Mouse (Mus musculus): ENCODE results near the gene Sh2d6. TPM values are rescaled to one million over a fixed set of nuclear protein-coding genes. Genes with fewer than 3 reads are reported as not detected.

Gene Sh2d6
- polyA plus RNA-seq, 1 experiment from 2014 or later: not detected

- H3K27ac ChIP-seq: no peak overlapping the region
- 77% methylated on average over 4 of the region's 4 CpGs for WGBS
- ATAC-seq (replicated peaks; ENCODE audit: low FRiP score, low read depth): no peak
Measured at GRCm38 (mm10) chr6:72532580-72532979, 11.1 kb upstream of the Sh2d6 start.

GRCm38 (mm10) chr6:72528410-72529151 lies 7.1 kb upstream of the Sh2d6 start:
- ATAC-seq (replicated peaks; ENCODE audit: low FRiP score, low read depth): 0 out of 2 replicates have a peak, but pooled peaks have one; percentile 36
- Histone ChIP-seq H3K36me3 (ENCODE audit: insufficient read depth, low read length) (no peaks in the 10 kb centered on the region), H3K4me1 (replicated peaks; ENCODE audit: insufficient read depth, low read length) (no peaks in the 10 kb centered on the region), H3K4me3 (replicated peaks; ENCODE audit: low read depth, low read length) (no peak overlapping the region), H3K27ac (no peak overlapping the region), H3K4me2 (ENCODE audit: low read length) (no peak overlapping the region), H3K9ac (ENCODE audit: low read depth, low read length) (no peak overlapping the region), H3K27me3 (ENCODE audit: insufficient read depth, low read length) (no peaks in the 10 kb centered on the region), H3K9me3 (replicated peaks; ENCODE audit: low read length) (no peaks in the 10 kb centered on the region)
- TF ChIP-seq CTCF (IDR thresholded peaks at IDR 0.05; ENCODE audit: low read depth): no peak
- no peak for DNase-seq (ENCODE audit: low spot score)
- WGBS: 77% methylated on average over 10 of the region's 10 CpGs

More at GRCm38 (mm10) chr6:72532580-72532979, 11.1 kb upstream of the Sh2d6 start:
- Histone ChIP-seq H3K9me3 (replicated peaks; ENCODE audit: low read length) (no peaks in the 10 kb centered on the region), H3K9ac (ENCODE audit: low read depth, low read length) (no peak overlapping the region), H3K4me1 (replicated peaks; ENCODE audit: insufficient read depth, low read length) (no peaks in the 10 kb centered on the region; the same call in 1 of the 2 replicates), H3K36me3 (ENCODE audit: insufficient read depth, low read length) (no peaks in the 10 kb centered on the region), H3K27me3 (ENCODE audit: insufficient read depth, low read length) (no peaks in the 10 kb centered on the region), H3K4me3 (replicated peaks; ENCODE audit: low read depth, low read length) (no peak overlapping the region), H3K4me2 (ENCODE audit: low read length) (no peak overlapping the region)
- DNase-seq (ENCODE audit: low spot score): no peak
- no peak for TF ChIP-seq CTCF (IDR thresholded peaks at IDR 0.05; ENCODE audit: low read depth)

- H3K9me3 ChIP-seq (replicated peaks; ENCODE audit: low read length): no peaks in the 10 kb centered on the region
- ATAC-seq (replicated peaks; ENCODE audit: low FRiP score, low read depth) (no peak), DNase-seq (ENCODE audit: low spot score) (no peak)
- no peak for TF ChIP-seq CTCF (IDR thresholded peaks at IDR 0.05; ENCODE audit: low read depth)
- H3K4me3 ChIP-seq (replicated peaks; ENCODE audit: low read depth, low read length): no peak overlapping the region
- H3K9ac ChIP-seq (ENCODE audit: low read depth, low read length): no peak overlapping the region
- H3K36me3 ChIP-seq (ENCODE audit: insufficient read depth, low read length): no peaks in the 10 kb centered on the region
- 90% methylated on average over 4 of the region's 4 CpGs for WGBS
- no peak overlapping the region for H3K4me2 ChIP-seq (ENCODE audit: low read length)
- no peaks in the 10 kb centered on the region for H3K27me3 ChIP-seq (ENCODE audit: insufficient read depth, low read length)
- H3K27ac ChIP-seq: no peak overlapping the region
- H3K4me1 ChIP-seq (replicated peaks; ENCODE audit: insufficient read depth, low read length): no peaks in the 10 kb centered on the region
Measured at GRCm38 (mm10) chr6:72527070-72527469, 5.6 kb upstream of the Sh2d6 start.

- Histone ChIP-seq H3K27ac (no peak overlapping the region), H3K36me3 (ENCODE audit: insufficient read depth, low read length) (no peaks in the 10 kb centered on the region), H3K4me1 (replicated peaks; ENCODE audit: insufficient read depth, low read length) (peaks cover 12% of the 10 kb centered on the region), H3K4me2 (ENCODE audit: low read length) (no peak overlapping the region), H3K27me3 (ENCODE audit: insufficient read depth, low read length) (no peaks in the 10 kb centered on the region), H3K4me3 (replicated peaks; ENCODE audit: low read depth, low read length) (no peak overlapping the region), H3K9ac (ENCODE audit: low read depth, low read length) (no peak overlapping the region), H3K9me3 (replicated peaks; ENCODE audit: low read length) (no peaks in the 10 kb centered on the region)
- ATAC-seq (replicated peaks; ENCODE audit: low FRiP score, low read depth) (no peak), DNase-seq (ENCODE audit: low spot score) (no peak)
- WGBS: 83% methylated on average over 2 of the region's 2 CpGs
- no peak for TF ChIP-seq CTCF (IDR thresholded peaks at IDR 0.05; ENCODE audit: low read depth)
Measured at GRCm38 (mm10) chr6:72524160-72524559, 2.7 kb upstream of the Sh2d6 start.

- Histone ChIP-seq H3K4me1 (replicated peaks; ENCODE audit: insufficient read depth, low read length) (peaks cover 15% of the 10 kb centered on the region), H3K9me3 (replicated peaks; ENCODE audit: low read length) (no peaks in the 10 kb centered on the region), H3K27me3 (ENCODE audit: insufficient read depth, low read length) (no peaks in the 10 kb centered on the region), H3K4me3 (replicated peaks; ENCODE audit: low read depth, low read length) (no peak overlapping the region), H3K4me2 (ENCODE audit: low read length) (no peak overlapping the region), H3K27ac (no peak overlapping the region), H3K36me3 (ENCODE audit: insufficient read depth, low read length) (no peaks in the 10 kb centered on the region), H3K9ac (ENCODE audit: low read depth, low read length) (no peak overlapping the region)
- ATAC-seq (replicated peaks; ENCODE audit: low FRiP score, low read depth) (no peak), DNase-seq (ENCODE audit: low spot score) (no peak)
- TF ChIP-seq CTCF (IDR thresholded peaks at IDR 0.05; ENCODE audit: low read depth): no peak
- 77% methylated on average over 4 of the region's 4 CpGs for WGBS
Measured at GRCm38 (mm10) chr6:72523222-72523621, 1.7 kb upstream of the Sh2d6 start.

GRCm38 (mm10) chr6:72522288-72522687 lies 781 bp upstream of the Sh2d6 start:
- no peak for TF ChIP-seq CTCF (IDR thresholded peaks at IDR 0.05; ENCODE audit: low read depth)
- 59% methylated on average over 5 of the region's 5 CpGs for WGBS

More at GRCm38 (mm10) chr6:72522288-72522687, 781 bp upstream of the Sh2d6 start:
- H3K9me3 ChIP-seq (replicated peaks; ENCODE audit: low read length): no peaks in the 10 kb centered on the region
- DNase-seq (ENCODE audit: low spot score) (no peak), ATAC-seq (replicated peaks; ENCODE audit: low FRiP score, low read depth) (no peak)
- no peaks in the 10 kb centered on the region for H3K27me3 ChIP-seq (ENCODE audit: insufficient read depth, low read length)
- H3K9ac ChIP-seq (ENCODE audit: low read depth, low read length): no peak overlapping the region
- H3K36me3 ChIP-seq (ENCODE audit: insufficient read depth, low read length): no peaks in the 10 kb centered on the region
- peaks cover 15% of the 10 kb centered on the region for H3K4me1 ChIP-seq (replicated peaks; ENCODE audit: insufficient read depth, low read length)
- H3K4me2 ChIP-seq (ENCODE audit: low read length): no peak overlapping the region
- H3K4me3 ChIP-seq (replicated peaks; ENCODE audit: low read depth, low read length): no peak overlapping the region
- H3K27ac ChIP-seq: no peak overlapping the region

Data from kidney, postnatal 0 days (tissue).